Mouse (Mus musculus) lung, postnatal 0 days (tissue): ENCODE measurements around the gene Sf3b3.

Source experiments
- CTCF ChIP-seq: IDR thresholded peaks from 2 replicates; pipeline ENCODE4 v1.5.1; 2016; ENCODE audit warnings: antibody characterized with exemption, mild to moderate bottlenecking
- EP300 ChIP-seq: IDR thresholded peaks from 2 replicates; pipeline ENCODE4 v1.6.1; 2016; ENCODE audit warnings: antibody characterized with exemption, mild to moderate bottlenecking, control low read depth

DNA sequence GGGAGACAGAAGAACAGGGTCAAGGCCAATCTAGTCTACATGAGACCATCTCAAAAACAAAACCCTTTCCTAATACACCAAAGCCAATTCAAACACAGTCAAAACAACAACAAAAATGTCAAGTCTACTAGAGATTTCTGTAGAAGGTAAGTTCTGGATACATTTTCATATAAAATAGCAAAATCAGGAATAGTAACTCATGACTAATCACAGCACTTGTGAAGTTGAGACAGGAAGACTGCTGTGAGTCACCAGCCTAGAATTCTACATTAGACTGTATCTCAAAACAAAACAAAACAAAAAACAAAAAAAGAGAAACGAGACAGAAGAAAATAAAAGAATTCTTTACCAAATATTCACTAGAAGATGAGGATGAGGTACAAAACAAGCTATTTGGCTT lies 21.7 kb downstream of the Sf3b3 start:
- TF ChIP-seq CTCF (no peak), EP300 (no peak)
